Mouse (Mus musculus) left cerebral cortex, postnatal 25 days (tissue): ENCODE data around the gene Pnpla8. TPM values are rescaled to one million over a fixed set of nuclear protein-coding genes. Genes with fewer than 3 reads are reported as not detected.

Source experiments
- DNase-seq, 2 experiments: peaks; one replicate each; pipeline ENCODE4 v3.0.0; 2022; ENCODE audit warnings: low spot score in 2 of 2, mixed read lengths in 1 of 2
- intact Hi-C: fragments of 180-260 bp; cut with DNase I; formaldehyde crosslinking; loops from one replicate; pipeline ENCODE4 v1.15.1; 2025
- microRNA-seq, 2 experiments: library from miRNA; unstranded; fragments of <30 nt; microRNA quantifications; one replicate each; pipeline ENCODE4 v1.2.0; 2022
- total RNA-seq, 2 experiments: library from RNA; stranded (reverse); gene quantifications; 2 replicates each; pipeline ENCODE4 v1.2.3; 2021

The Pnpla8 gene
- total RNA-seq, 2 experiments from 2014 or later = 132 to 140 TPM

- peak in 1 of 2 experiments; percentile 41 for DNase-seq
- intact Hi-C loops = loop anchor here (2.0 to 5.0 kb wide), 2 partner anchors 107 to 217 kb away; no protein-coding TSS in a partner anchor
Measured at GRCm38 (mm10) chr12:44330216-44330719, 109.1 kb downstream of the Pnpla8 start.

- intact Hi-C loops = no loop called here
- DNase-seq = no peak
Measured at GRCm38 (mm10) chr12:44337136-44337640, 116.0 kb downstream of the Pnpla8 start.

- no peak for DNase-seq
- intact Hi-C loops = no loop called here
Measured at GRCm38 (mm10) chr12:44338195-44338622, 117.0 kb downstream of the Pnpla8 start.

- intact Hi-C loops = no loop called here
- no peak for DNase-seq
Measured at GRCm38 (mm10) chr12:44344075-44344474, 122.9 kb downstream of the Pnpla8 start.

- intact Hi-C loops = no loop called here
- DNase-seq = no peak
Measured at GRCm38 (mm10) chr12:44345251-44345650, 124.1 kb downstream of the Pnpla8 start.

- DNase-seq = no peak
- intact Hi-C loops = no loop called here
Measured at GRCm38 (mm10) chr12:44346143-44346542, 125.0 kb downstream of the Pnpla8 start.

GRCm38 (mm10) chr12:44355116-44355515 is 133.9 kb downstream of the Pnpla8 start:
- intact Hi-C loops = no loop called here
- DNase-seq = no peak

GRCm38 (mm10) chr12:44357460-44357859 is 136.3 kb downstream of the Pnpla8 start:
- intact Hi-C loops = no loop called here

GRCm38 (mm10) chr12:44357881-44358280 is 136.7 kb downstream of the Pnpla8 start:
- intact Hi-C loops = no loop called here
- no peak for DNase-seq

More at GRCm38 (mm10) chr12:44357460-44357859, 136.3 kb downstream of the Pnpla8 start:
- DNase-seq = no peak

- DNase-seq = peak in 1 of 2 experiments; percentile 44
- intact Hi-C loops = no loop called here
Measured at GRCm38 (mm10) chr12:44371076-44371710, 150.0 kb downstream of the Pnpla8 start.

Small RNAs within 50 kb of the gene (microRNA-seq; reads per million reads assigned to microRNA genes)
- gene Mir5627 = 0 reads per million in 2 experiments

Other genes with a start within 250 kb of the Pnpla8 start
- 10 to 100 TPM; 41.7 to 44.7 TPM for gene Dnajb9, start 11.0 kb upstream of the Pnpla8 start, total RNA-seq
- gene Nrcam, start 107.5 kb downstream of the Pnpla8 start, total RNA-seq = 100 to 1,000 TPM; 524 to 562 TPM